Mouse (Mus musculus) midbrain, embryonic 15.5 days (tissue): Measurements from ENCODE around the gene Gm6205. TPM values are rescaled to one million over a fixed set of nuclear protein-coding genes. Genes with fewer than 3 reads are reported as not detected.
"Not testable (repeated sequence)": the region's sequence is repeated elsewhere in the genome, so short reads cannot be mapped to it uniquely, and the experiment has no call there.

Experiments used
- ATAC-seq: fragments of 200-750 bp; cut with Nextera tagmentation; replicated peaks from 2 replicates; pipeline ENCODE4 v1.8.0; 2017; ENCODE audit warnings: moderate TSS enrichment
- H3K27ac ChIP-seq: fragments of 300-500 bp; sonication (generic); 2 replicates; pipeline ENCODE4 v1.5.1; 2015; ENCODE audit warnings: mild to moderate bottlenecking, inconsistent platforms
- H3K27me3 ChIP-seq: fragments of 300-500 bp; sonication (generic); replicated peaks from 2 replicates; pipeline ENCODE4 v1.6.1; 2015; ENCODE audit warnings: inconsistent platforms
- H3K36me3 ChIP-seq: fragments of 300-500 bp; sonication (generic); replicated peaks from 2 replicates; pipeline ENCODE4 v1.6.1; 2015; ENCODE audit warnings: inconsistent platforms
- H3K4me1 ChIP-seq: fragments of 300-500 bp; sonication (generic); 2 replicates; pipeline ENCODE4 v1.6.1; 2015; ENCODE audit warnings: inconsistent platforms
- H3K4me2 ChIP-seq: fragments of 300-500 bp; sonication (generic); 2 replicates; pipeline ENCODE4 v1.6.1; 2015; ENCODE audit warnings: inconsistent platforms, mild to moderate bottlenecking, moderate library complexity
- H3K4me3 ChIP-seq: fragments of 300-500 bp; sonication (generic); 2 replicates; pipeline ENCODE4 v1.5.1; 2015; ENCODE audit warnings: mild to moderate bottlenecking, inconsistent platforms
- H3K9ac ChIP-seq: fragments of 300-500 bp; sonication (generic); 2 replicates; pipeline ENCODE4 v1.6.1; 2015; ENCODE audit warnings: mild to moderate bottlenecking, inconsistent platforms
- H3K9me3 ChIP-seq: fragments of 300-500 bp; sonication (generic); 2 replicates; pipeline ENCODE4 v1.6.1; 2016; ENCODE audit warnings: inconsistent platforms
- WGBS: fragments of 180-500 bp; shearing (Covaris S2); methylation state at CpG from one replicate; pipeline ENCODE4 v1.1.7; 2015; ENCODE audit warnings: mixed read lengths; 5-methylcytosine and 5-hydroxymethylcytosine counted together
- polyA plus RNA-seq: library from polyadenylated mRNA; unstranded; fragments of >200 nt; fragmentation: Nextera tagmentation; extraction: Ambion mirVana; gene quantifications from 2 replicates; pipeline ENCODE4 v1.2.1, GENCODE M21; 2015

Gene Gm6205
- not detected in 2 replicates for polyA plus RNA-seq

- not testable (repeated sequence) for H3K9me3 ChIP-seq, H3K4me1 ChIP-seq, H3K4me2 ChIP-seq, ATAC-seq, H3K4me3 ChIP-seq, H3K27me3 ChIP-seq, H3K36me3 ChIP-seq, H3K9ac ChIP-seq, H3K27ac ChIP-seq
- no CpG with 5 or more reads among the region's 2 CpGs for WGBS
Measured at GRCm38 (mm10) chr5:94648082-94648481, at the start of gene Gm6205. TSS of gene Gm6205 (plus strand) at chr5:94648382.

GRCm38 (mm10) chr5:94616242-94616641 lies 31.9 kb upstream of the Gm6205 start, which contains the start of gene Gm3147:
TSS of gene Gm3147 (minus strand) at chr5:94616342.
- H3K36me3 ChIP-seq, H3K4me2 ChIP-seq, H3K27me3 ChIP-seq, H3K9ac ChIP-seq, ATAC-seq, H3K27ac ChIP-seq, H3K4me1 ChIP-seq, H3K9me3 ChIP-seq, H3K4me3 ChIP-seq: not testable (repeated sequence)
- WGBS, result no CpG with 5 or more reads among the region's 1 CpGs

GRCm38 (mm10) chr5:94623679-94624078 lies 24.5 kb upstream of the Gm6205 start, which contains the start of gene Gm6509:
TSS of gene Gm6509 (plus strand) at chr5:94623979.
- not testable (repeated sequence) for H3K9me3 ChIP-seq, H3K36me3 ChIP-seq, H3K4me3 ChIP-seq, H3K9ac ChIP-seq, H3K27me3 ChIP-seq, ATAC-seq, H3K27ac ChIP-seq, H3K4me1 ChIP-seq, H3K4me2 ChIP-seq
- 67% methylated on average over 1 of the region's 2 CpGs for WGBS

Other genes starting within 250 kb of the Gm6205 start
- not detected in 2 replicates for gene Gm7682, start 202.6 kb upstream of the Gm6205 start, polyA plus RNA-seq
- gene Gm3139, start 122.1 kb upstream of the Gm6205 start, polyA plus RNA-seq, result not detected in 2 replicates
- gene Gm3147, start 32.0 kb upstream of the Gm6205 start, polyA plus RNA-seq, result not detected in 2 replicates
- not detected in 2 replicates for gene Gm6509, start 24.4 kb upstream of the Gm6205 start, polyA plus RNA-seq
- gene Gm3183, start 217.1 kb downstream of the Gm6205 start, polyA plus RNA-seq, result not detected in 2 replicates